Mouse (Mus musculus) mouse embryonic stem cell (cell line): ENCODE results near the gene Map3k12.

ENCODE experiments used
- in situ Hi-C, 2 experiments: fragments of 300-500 bp; cut with MboI; formaldehyde crosslinking; loops; 1 replicate in 1 of 2; 3 replicates in 1 of 2; pipeline ENCODE4 v1.14.3; 2019 to 2020; ENCODE audit warnings: low sequenced_read_pairs in 2 of 2, low pct_unique_long_range_greater_than_20kb in 1 of 2, mixed read lengths in 1 of 2; ENCODE audit not compliant: unreplicated experiment in 1 of 2

Gene Map3k12

GRCm38 (mm10) chr15:102506864-102507263, 10.0 kb downstream of the Map3k12 start:
- in situ Hi-C loops: loop anchor here in 1 of 2 experiments (10.0 kb wide), 1 partner anchor 422 kb away; no protein-coding TSS in a partner anchor

- in situ Hi-C loops: loop anchor here in 1 of 2 experiments (10.0 kb wide), 1 partner anchor 422 kb away; no protein-coding TSS in a partner anchor
Measured at GRCm38 (mm10) chr15:102506464-102506830, 10.4 kb downstream of the Map3k12 start.

GRCm38 (mm10) chr15:102505770-102506463, 10.9 kb downstream of the Map3k12 start:
- in situ Hi-C loops: loop anchor here in 1 of 2 experiments (10.0 kb wide), 1 partner anchor 421 kb away; no protein-coding TSS in a partner anchor

GRCm38 (mm10) chr15:102505073-102505769, 11.6 kb downstream of the Map3k12 start:
- in situ Hi-C loops: loop anchor here in 1 of 2 experiments (10.0 kb wide), 1 partner anchor 420 kb away; no protein-coding TSS in a partner anchor

GRCm38 (mm10) chr15:102503924-102504782, 12.7 kb downstream of the Map3k12 start:
- in situ Hi-C loops: loop anchor here in 1 of 2 experiments (10.0 kb wide), 1 partner anchor 419 kb away; no protein-coding TSS in a partner anchor

GRCm38 (mm10) chr15:102503447-102503846, 13.4 kb downstream of the Map3k12 start, which contains the start of gene Gm10337:
TSS of gene Gm10337 (plus strand) at chr15:102503722.
- in situ Hi-C loops: loop anchor here in 1 of 2 experiments (10.0 kb wide), 1 partner anchor 419 kb away; no protein-coding TSS in a partner anchor

- in situ Hi-C loops: loop anchor here in 1 of 2 experiments (10.0 kb wide), 1 partner anchor 418 kb away; no protein-coding TSS in a partner anchor
Measured at GRCm38 (mm10) chr15:102502254-102502840, 14.5 kb downstream of the Map3k12 start.

GRCm38 (mm10) chr15:102501084-102501814, 15.6 kb downstream of the Map3k12 start:
- in situ Hi-C loops: loop anchor here in 1 of 2 experiments (10.0 kb wide), 1 partner anchor 416 kb away; no protein-coding TSS in a partner anchor

- in situ Hi-C loops: loop anchor here in 1 of 2 experiments (10.0 kb wide), 1 partner anchor 416 kb away; no protein-coding TSS in a partner anchor
Measured at GRCm38 (mm10) chr15:102500479-102500878, 16.4 kb downstream of the Map3k12 start.

GRCm38 (mm10) chr15:102499851-102500250, 17.0 kb downstream of the Map3k12 start:
- in situ Hi-C loops: loop anchor here (10.0 to 25.0 kb wide), 2 partner anchors 413 to 415 kb away; no protein-coding TSS in a partner anchor

- in situ Hi-C loops: loop anchor here in 1 of 2 experiments (25.0 kb wide), 1 partner anchor 412 kb away; no protein-coding TSS in a partner anchor
Measured at GRCm38 (mm10) chr15:102499370-102499769, 17.5 kb downstream of the Map3k12 start.

- in situ Hi-C loops: loop anchor here in 1 of 2 experiments (25.0 kb wide), 1 partner anchor 411 kb away; no protein-coding TSS in a partner anchor
Measured at GRCm38 (mm10) chr15:102498322-102498721, 18.5 kb downstream of the Map3k12 start.

GRCm38 (mm10) chr15:102487664-102488063, 29.2 kb downstream of the Map3k12 start:
- in situ Hi-C loops: loop anchor here in 1 of 2 experiments (25.0 kb wide), 1 partner anchor 400 kb away; no protein-coding TSS in a partner anchor

GRCm38 (mm10) chr15:102485853-102486252, 31.0 kb downstream of the Map3k12 start:
- in situ Hi-C loops: loop anchor here in 1 of 2 experiments (25.0 kb wide), 1 partner anchor 399 kb away; no protein-coding TSS in a partner anchor

- in situ Hi-C loops: loop anchor here in 1 of 2 experiments (25.0 kb wide), 1 partner anchor 396 kb away; no protein-coding TSS in a partner anchor
Measured at GRCm38 (mm10) chr15:102483136-102483535, 33.7 kb downstream of the Map3k12 start.

GRCm38 (mm10) chr15:102474520-102474919, 42.3 kb downstream of the Map3k12 start:
- in situ Hi-C loops: no loop called here

GRCm38 (mm10) chr15:102473246-102473645, 43.6 kb downstream of the Map3k12 start:
- in situ Hi-C loops: no loop called here
